Comparison of ENCODE assay signal across 9 mouse cellular contexts in genomic region chr2:60717348-60717747, GRCm38 (mm10). TPM values are rescaled to one million over a fixed set of nuclear protein-coding genes. Genes with fewer than 3 reads are reported as not detected.
DNase-seq lines count a peak whose midpoint lies in the region; ATAC-seq lines count a peak whose summit lies in the region.
"Had no signal": no experiment of that assay in that cellular context is flagged by ENCODE, and none has a peak within 500 bp of the region (broad histone marks: within the 10 kb centered on the region; RNA-seq: fewer than 3 reads in every experiment).

No protein-coding gene starts in this region.

- no peaks in the 10 kb centered on the region for H3K9me3 ChIP-seq in kidney, embryonic 15.5 days (replicated peaks)
- no peaks in the 10 kb centered on the region for H3K9me3 ChIP-seq in lung, embryonic 16.5 days (ENCODE audit: control insufficient read depth, low read length)
- H3K9me3 ChIP-seq in stomach, embryonic 14.5 days (ENCODE audit: control insufficient read depth, low read depth, low read length): no peaks in the 10 kb centered on the region

- H3K9ac ChIP-seq in kidney, embryonic 15.5 days: peak overlapping the region; percentile 3; the same call in 1 of the 2 replicates
- peak overlapping the region; percentile 17; the same call in 1 of the 2 replicates for H3K9ac ChIP-seq in lung, embryonic 16.5 days (ENCODE audit: low read length)
- no peak overlapping the region for H3K9ac ChIP-seq in stomach, embryonic 14.5 days (replicated peaks; ENCODE audit: low read depth, low read length)

- H3K27ac ChIP-seq in kidney, embryonic 15.5 days: peak overlapping the region; percentile 82
- no peak overlapping the region for H3K27ac ChIP-seq in lung, embryonic 16.5 days (ENCODE audit: low read length)
- H3K27ac ChIP-seq in stomach, embryonic 14.5 days (ENCODE audit: low read length): no peak overlapping the region

- H3K4me3 ChIP-seq in kidney, embryonic 15.5 days (replicated peaks): peak overlapping the region; percentile 23
- H3K4me3 ChIP-seq in lung, embryonic 16.5 days (ENCODE audit: low read length): 0 out of 2 replicates have a peak overlapping the region, but pooled peaks have one; percentile 17
- no peak overlapping the region for H3K4me3 ChIP-seq in stomach, embryonic 14.5 days (ENCODE audit: low read depth, low read length)
- H3K4me3 ChIP-seq: erythroblast, embryonic 14.5 days had no signal

- peaks cover 55% of the 10 kb centered on the region for H3K4me1 ChIP-seq in kidney, embryonic 15.5 days
- H3K4me1 ChIP-seq in lung, embryonic 16.5 days (replicated peaks; ENCODE audit: control insufficient read depth, insufficient read depth, low read length): peaks cover 27% of the 10 kb centered on the region
- 0 out of 2 replicates have a peak, but pooled peaks cover 13% of the 10 kb centered on the region for H3K4me1 ChIP-seq in stomach, embryonic 14.5 days (ENCODE audit: control insufficient read depth, insufficient read depth, low read length)

- no peaks in the 10 kb centered on the region for H3K27me3 ChIP-seq in kidney, embryonic 15.5 days
- H3K27me3 ChIP-seq in lung, embryonic 16.5 days (ENCODE audit: control insufficient read depth, insufficient read depth, low read depth, low read length): no peaks in the 10 kb centered on the region
- H3K27me3 ChIP-seq in stomach, embryonic 14.5 days (ENCODE audit: control insufficient read depth, insufficient read depth, low read length): no peaks in the 10 kb centered on the region

- 32% methylated on average over 13 of the region's 13 CpGs for WGBS in kidney, embryonic 15.5 days
- WGBS in lung, embryonic 16.5 days: 60% methylated on average over 13 of the region's 13 CpGs
- 71% methylated on average over 13 of the region's 13 CpGs for WGBS in stomach, embryonic 14.5 days

- peak; percentile 14 to 29 for DNase-seq in adrenal gland, postnatal 36 days
- no peak for DNase-seq in adrenal gland, adult 18-20 months (ENCODE audit: low spot score in 2 of 2)
- DNase-seq in urinary bladder, postnatal 4 days (ENCODE audit: low spot score in 2 of 2): peak; percentile 15 to 58
- no peak for DNase-seq in urinary bladder, postnatal 14 days (ENCODE audit: low spot score)
- no peak for DNase-seq in c-Kit-positive CD71-positive TER-119-positive erythroid progenitor cells, embryonic 14.5 days (ENCODE audit: low spot score)

- peak; percentile 4; the same call in 1 of the 2 replicates for ATAC-seq in kidney, embryonic 15.5 days (replicated peaks; ENCODE audit: low FRiP score)
- ATAC-seq in lung, embryonic 16.5 days (ENCODE audit: low read depth): peak; percentile 69
- no peak for ATAC-seq in stomach, embryonic 14.5 days (ENCODE audit: insufficient number of reproducible peaks, insufficient read depth, low FRiP score, low read depth)

- no peaks in the 10 kb centered on the region for H3K36me3 ChIP-seq in kidney, embryonic 15.5 days
- H3K36me3 ChIP-seq in lung, embryonic 16.5 days (ENCODE audit: control insufficient read depth, insufficient read depth, low read length): no peaks in the 10 kb centered on the region
- no peaks in the 10 kb centered on the region for H3K36me3 ChIP-seq in stomach, embryonic 14.5 days (ENCODE audit: control insufficient read depth, insufficient read depth, low read length)

- H3K4me2 ChIP-seq in kidney, embryonic 15.5 days: peak overlapping the region; percentile 52
- peak overlapping the region; percentile 44 for H3K4me2 ChIP-seq in lung, embryonic 16.5 days (ENCODE audit: low read depth, low read length)
- H3K4me2 ChIP-seq in stomach, embryonic 14.5 days (replicated peaks; ENCODE audit: low read depth, low read length): 0 out of 2 replicates have a peak overlapping the region, but pooled peaks have one; percentile 3

RNA-seq across cellular contexts. Expression of gene Itgb6, which starts 5.1 kb away (rescaled TPM):
- total RNA-seq in adrenal gland, postnatal 36 days (2021): not detected
- total RNA-seq in adrenal gland, adult 18-20 months (2021): under 1 TPM in 1 of 2 experiments, not detected in 1; 0.26 TPM
- 16.2 and 16.9 TPM in 2 replicates for polyA plus RNA-seq in kidney, embryonic 15.5 days (2015; fragmentation: Nextera tagmentation; extraction: Ambion mirVana)
- 10.0 and 12.4 TPM in 2 replicates for polyA plus RNA-seq in lung, embryonic 16.5 days (2015; fragmentation: Nextera tagmentation; extraction: Ambion mirVana)
- 11.2 and 14.1 TPM in 2 replicates for polyA plus RNA-seq in stomach, embryonic 14.5 days (2014; fragmentation: Nextera tagmentation; extraction: Ambion mirVana)
- polyA plus RNA-seq: erythroblast, embryonic 14.5 days had no signal

Comparison
In these comparisons a context has a peak if more than half of its experiments do, and no peak if none do; other contexts are left out.
1. DNase-seq: peak in adrenal gland, postnatal 36 days (2 of 2) and urinary bladder, postnatal 4 days (2 of 2); none in adrenal gland, adult 18-20 months (0 of 2), urinary bladder, postnatal 14 days (single experiment) and c-Kit-positive CD71-positive TER-119-positive erythroid progenitor cells, embryonic 14.5 days (single experiment).
2. Peak in every context shown above with its lines, with median percentiles within 50 percentile points of each other: H3K4me2 ChIP-seq.